Mouse (Mus musculus): ENCODE measurements around the gene Yrdc. TPM values are rescaled to one million over a fixed set of nuclear protein-coding genes. Genes with fewer than 3 reads are reported as not detected.

The Yrdc gene
- polyA plus RNA-seq (2014; fragmentation: Illumina TruSeq; extraction: RNeasy Lipid Tissue Mini Kit (QIAGEN cat#74804); ENCODE audit: low read depth, low replicate concordance): 25.6 TPM

GRCm38 (mm10) chr4:124850261-124850913 lies at the start of gene Yrdc:
TSS of gene Yrdc (plus strand) at chr4:124850679.

GRCm38 (mm10) chr4:124801552-124802308 lies 48.7 kb upstream of the Yrdc start, which contains the start of gene Mtf1:
TSS of gene Mtf1 (plus strand) at chr4:124802104.

DNA sequence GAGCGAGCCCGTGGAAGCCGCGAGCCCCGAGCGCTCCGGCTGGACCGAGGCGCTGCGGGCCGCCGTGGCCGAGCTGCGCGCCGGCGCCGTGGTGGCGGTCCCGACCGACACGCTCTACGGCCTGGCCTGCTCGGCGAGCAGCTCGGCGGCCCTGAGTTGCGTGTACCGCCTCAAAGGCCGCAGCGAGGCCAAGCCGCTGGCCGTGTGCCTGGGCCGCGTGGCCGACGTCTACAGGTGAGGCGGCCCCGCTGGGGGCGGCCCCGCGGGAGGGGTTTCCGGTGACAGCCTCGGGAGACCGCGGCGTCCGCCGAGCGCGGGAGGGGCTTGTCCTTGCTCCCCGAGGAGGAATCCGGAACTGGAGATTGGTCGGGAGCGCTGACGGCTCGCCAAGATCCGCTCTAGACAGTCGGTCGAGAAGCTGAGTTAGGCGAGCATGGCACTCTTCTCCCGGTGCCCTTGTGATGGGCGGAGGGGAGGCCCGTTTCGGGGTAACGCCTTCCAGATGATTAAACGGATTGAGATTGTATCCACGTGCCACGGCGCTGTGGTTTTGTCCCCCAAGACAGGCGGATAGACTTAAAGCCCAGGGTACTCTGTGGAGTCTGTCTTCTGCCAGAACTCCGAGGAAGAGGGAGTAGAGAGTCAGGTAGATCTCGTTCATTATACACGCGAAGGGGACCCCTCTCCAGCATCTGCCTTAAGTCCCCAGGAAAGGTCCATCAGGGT lies 617 bp downstream of the Yrdc start, which contains the start of gene 1110065P20Rik:
Gene 1110065P20Rik (minus strand): TSS at position 264 of the 726 bp plus-strand sequence.

GRCm38 (mm10) chr4:124861283-124862188 lies 11.1 kb downstream of the Yrdc start, which contains the start of gene Maneal:
TSS of gene Maneal (minus strand) at chr4:124862171.

GRCm38 (mm10) chr4:124880599-124880998 lies 30.1 kb downstream of the Yrdc start, which contains the start of gene Epha10:
TSS of gene Epha10 (plus strand) at chr4:124880899.

Other genes starting within 250 kb of the Yrdc start
- not detected for gene 3100002H09Rik, start 239.9 kb upstream of the Yrdc start, polyA plus RNA-seq (2014; fragmentation: Illumina TruSeq; extraction: RNeasy Lipid Tissue Mini Kit (QIAGEN cat#74804); ENCODE audit: low read depth, low replicate concordance)
- gene Pou3f1, start 193.9 kb upstream of the Yrdc start, polyA plus RNA-seq (2014; fragmentation: Illumina TruSeq; extraction: RNeasy Lipid Tissue Mini Kit (QIAGEN cat#74804); ENCODE audit: low read depth, low replicate concordance): not detected
- gene Utp11, start 157.1 kb upstream of the Yrdc start, polyA plus RNA-seq (2014; fragmentation: Illumina TruSeq; extraction: RNeasy Lipid Tissue Mini Kit (QIAGEN cat#74804); ENCODE audit: low read depth, low replicate concordance): 18.4 TPM
- 5.1 TPM for gene Fhl3, start 150.0 kb upstream of the Yrdc start, polyA plus RNA-seq (2014; fragmentation: Illumina TruSeq; extraction: RNeasy Lipid Tissue Mini Kit (QIAGEN cat#74804); ENCODE audit: low read depth, low replicate concordance)
- 25.4 TPM for gene Sf3a3, start 135.9 kb upstream of the Yrdc start, polyA plus RNA-seq (2014; fragmentation: Illumina TruSeq; extraction: RNeasy Lipid Tissue Mini Kit (QIAGEN cat#74804); ENCODE audit: low read depth, low replicate concordance)
- 14.0 TPM for gene Inpp5b, start 108.8 kb upstream of the Yrdc start, polyA plus RNA-seq (2014; fragmentation: Illumina TruSeq; extraction: RNeasy Lipid Tissue Mini Kit (QIAGEN cat#74804); ENCODE audit: low read depth, low replicate concordance)
- gene Mtf1, start 48.6 kb upstream of the Yrdc start, polyA plus RNA-seq (2014; fragmentation: Illumina TruSeq; extraction: RNeasy Lipid Tissue Mini Kit (QIAGEN cat#74804); ENCODE audit: low read depth, low replicate concordance): 9.6 TPM
- gene 1110065P20Rik, start 517 bp downstream of the Yrdc start, polyA plus RNA-seq (2014; fragmentation: Illumina TruSeq; extraction: RNeasy Lipid Tissue Mini Kit (QIAGEN cat#74804); ENCODE audit: low read depth, low replicate concordance): 20.3 TPM
- gene Maneal, start 11.5 kb downstream of the Yrdc start, polyA plus RNA-seq (2014; fragmentation: Illumina TruSeq; extraction: RNeasy Lipid Tissue Mini Kit (QIAGEN cat#74804); ENCODE audit: low read depth, low replicate concordance): 0.42 TPM
- gene Epha10, start 30.2 kb downstream of the Yrdc start, polyA plus RNA-seq (2014; fragmentation: Illumina TruSeq; extraction: RNeasy Lipid Tissue Mini Kit (QIAGEN cat#74804); ENCODE audit: low read depth, low replicate concordance): not detected
- gene 9930104L06Rik, start 86.4 kb downstream of the Yrdc start, polyA plus RNA-seq (2014; fragmentation: Illumina TruSeq; extraction: RNeasy Lipid Tissue Mini Kit (QIAGEN cat#74804); ENCODE audit: low read depth, low replicate concordance): 9.6 TPM
- 0.55 TPM for gene Cdca8, start 88.6 kb downstream of the Yrdc start, polyA plus RNA-seq (2014; fragmentation: Illumina TruSeq; extraction: RNeasy Lipid Tissue Mini Kit (QIAGEN cat#74804); ENCODE audit: low read depth, low replicate concordance)
- 4.4 TPM for gene Rspo1, start 135.8 kb downstream of the Yrdc start, polyA plus RNA-seq (2014; fragmentation: Illumina TruSeq; extraction: RNeasy Lipid Tissue Mini Kit (QIAGEN cat#74804); ENCODE audit: low read depth, low replicate concordance)
- gene Gnl2, start 165.9 kb downstream of the Yrdc start, polyA plus RNA-seq (2014; fragmentation: Illumina TruSeq; extraction: RNeasy Lipid Tissue Mini Kit (QIAGEN cat#74804); ENCODE audit: low read depth, low replicate concordance): 52.7 TPM
- gene Dnali1, start 215.0 kb downstream of the Yrdc start, polyA plus RNA-seq (2014; fragmentation: Illumina TruSeq; extraction: RNeasy Lipid Tissue Mini Kit (QIAGEN cat#74804); ENCODE audit: low read depth, low replicate concordance): not detected
- 8.0 TPM for gene Snip1, start 216.0 kb downstream of the Yrdc start, polyA plus RNA-seq (2014; fragmentation: Illumina TruSeq; extraction: RNeasy Lipid Tissue Mini Kit (QIAGEN cat#74804); ENCODE audit: low read depth, low replicate concordance)
- 30.6 TPM for gene Meaf6, start 234.5 kb downstream of the Yrdc start, polyA plus RNA-seq (2014; fragmentation: Illumina TruSeq; extraction: RNeasy Lipid Tissue Mini Kit (QIAGEN cat#74804); ENCODE audit: low read depth, low replicate concordance)

All from heart, adult 10 weeks (tissue).